Mouse (Mus musculus): Measurements from ENCODE around the gene Rbms3. TPM values are rescaled to one million over a fixed set of nuclear protein-coding genes. Genes with fewer than 3 reads are reported as not detected.

Gene Rbms3
- total RNA-seq, 2 experiments from 2014 or later, result not detected

DNA sequence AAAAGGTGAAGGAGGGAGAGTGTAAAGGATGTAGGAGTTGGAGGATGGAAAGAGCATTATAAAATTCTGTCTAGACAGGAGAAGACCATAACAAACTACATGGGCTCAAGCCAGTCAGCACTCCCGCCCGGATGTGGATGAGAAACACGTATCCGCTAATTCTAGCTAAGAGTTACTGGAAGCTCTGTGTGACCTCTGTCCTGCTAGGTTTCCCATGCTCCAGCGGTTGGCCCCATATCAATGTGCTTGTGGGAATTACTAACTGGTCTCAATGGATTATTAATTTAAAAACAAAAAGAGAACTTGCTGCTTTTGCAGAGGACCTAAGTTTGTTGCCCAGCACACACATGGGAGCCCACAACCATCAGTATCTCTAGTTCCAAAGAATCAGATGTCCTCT, 1071.9 kb downstream of the Rbms3 start:
- ATAC-seq (replicated peaks; ENCODE audit: poor library complexity), result no peak

DNA sequence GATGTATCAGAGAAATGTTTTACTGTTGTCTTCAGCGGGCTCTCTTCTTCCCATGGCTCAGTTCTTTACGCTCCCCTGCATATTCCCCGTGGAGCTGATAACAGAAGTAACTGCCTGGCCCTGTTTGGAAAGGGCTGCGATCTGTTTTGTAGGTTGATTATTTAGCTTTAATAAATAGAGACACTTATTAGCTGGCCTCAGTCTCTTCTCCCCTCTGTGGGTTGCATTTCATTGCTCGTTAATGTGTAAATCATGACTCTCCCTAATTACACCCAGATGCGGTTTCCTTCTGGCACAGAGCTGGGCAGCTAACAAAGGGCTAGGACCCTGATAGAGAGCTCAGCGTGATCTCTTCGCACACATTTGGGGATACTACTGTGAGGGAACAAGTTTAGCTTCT, 1073.1 kb downstream of the Rbms3 start:
- no peak for ATAC-seq (replicated peaks; ENCODE audit: poor library complexity)

DNA sequence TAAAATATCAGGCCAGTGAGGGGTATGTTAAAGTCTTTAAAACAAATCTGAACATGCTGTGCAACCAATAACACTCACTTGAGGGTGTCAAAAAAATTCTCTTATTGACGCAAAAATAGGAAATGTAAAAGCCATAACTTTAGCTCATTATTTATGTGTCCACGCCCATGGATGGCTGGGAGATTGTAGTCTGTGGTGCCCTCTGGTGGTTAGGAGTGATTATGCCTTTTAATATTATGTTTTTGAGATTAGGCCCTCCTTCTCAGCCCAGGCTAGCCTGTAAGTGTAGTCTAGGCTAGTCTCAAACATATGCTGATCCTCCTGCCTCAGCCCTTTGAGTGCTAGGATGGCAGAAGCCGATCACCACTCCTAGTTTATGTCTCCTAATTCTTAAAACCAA, 1076.5 kb downstream of the Rbms3 start:
- peak; percentile 96 for ATAC-seq (replicated peaks; ENCODE audit: poor library complexity)

DNA sequence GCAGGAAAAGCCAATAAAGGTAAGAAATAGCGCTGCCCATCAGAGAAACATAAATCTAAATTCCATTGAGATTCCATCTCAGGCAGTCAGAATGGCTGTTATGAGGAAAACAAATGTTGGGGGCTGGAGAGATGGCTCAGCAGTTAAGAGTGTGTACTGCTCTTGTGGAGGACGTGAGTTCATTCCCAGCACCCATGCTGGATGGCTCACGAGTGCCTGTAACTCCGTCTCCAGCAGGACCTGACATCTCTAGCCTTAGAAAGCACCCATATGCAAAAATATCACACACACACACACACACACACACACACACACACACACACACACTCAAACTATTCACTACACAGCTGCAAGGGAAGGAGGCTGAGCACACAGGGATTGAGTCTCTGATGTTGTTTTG, 1083.6 kb downstream of the Rbms3 start:
- no peak for ATAC-seq (replicated peaks; ENCODE audit: poor library complexity)

DNA sequence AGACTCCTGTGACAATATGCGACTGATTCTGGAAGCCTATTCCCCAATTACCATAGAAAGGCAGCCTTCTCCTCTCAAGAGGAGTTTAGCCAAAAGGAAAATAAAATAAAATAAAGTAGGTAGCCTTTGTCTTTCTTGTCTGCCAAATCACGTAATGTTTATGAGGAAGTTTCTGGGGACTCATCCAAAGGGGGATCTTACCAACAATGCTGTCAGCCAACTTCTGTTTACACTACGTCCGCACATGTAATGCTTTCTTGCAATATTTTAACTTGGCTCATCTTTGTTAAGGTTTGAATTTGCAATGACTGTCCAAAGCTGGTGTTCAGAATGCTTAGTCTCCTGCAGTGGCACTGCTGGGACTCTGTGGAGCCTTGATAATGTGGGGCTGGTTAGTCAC, 1086.9 kb downstream of the Rbms3 start:
- no peak for ATAC-seq (replicated peaks; ENCODE audit: poor library complexity)

DNA sequence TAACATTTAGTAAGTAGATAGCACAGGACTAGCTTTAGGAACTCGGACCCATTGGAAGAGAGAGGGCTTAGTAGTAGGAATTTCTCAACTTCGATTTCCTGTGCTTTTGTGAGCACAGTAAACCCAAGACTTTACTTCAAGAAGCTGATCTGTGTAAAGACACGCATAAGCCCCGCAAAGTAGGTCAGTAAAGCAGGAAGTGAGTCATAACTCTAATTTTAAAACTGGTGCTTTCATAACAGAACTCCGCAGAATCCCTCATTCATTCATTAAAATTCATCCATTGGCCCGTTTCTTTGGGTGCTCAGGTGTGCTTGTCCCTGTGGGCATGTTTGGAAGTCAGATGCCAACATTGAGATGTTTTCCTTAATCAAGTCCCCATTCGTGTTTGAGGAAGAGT, 1087.7 kb downstream of the Rbms3 start:
- ATAC-seq (replicated peaks; ENCODE audit: poor library complexity), result no peak

DNA sequence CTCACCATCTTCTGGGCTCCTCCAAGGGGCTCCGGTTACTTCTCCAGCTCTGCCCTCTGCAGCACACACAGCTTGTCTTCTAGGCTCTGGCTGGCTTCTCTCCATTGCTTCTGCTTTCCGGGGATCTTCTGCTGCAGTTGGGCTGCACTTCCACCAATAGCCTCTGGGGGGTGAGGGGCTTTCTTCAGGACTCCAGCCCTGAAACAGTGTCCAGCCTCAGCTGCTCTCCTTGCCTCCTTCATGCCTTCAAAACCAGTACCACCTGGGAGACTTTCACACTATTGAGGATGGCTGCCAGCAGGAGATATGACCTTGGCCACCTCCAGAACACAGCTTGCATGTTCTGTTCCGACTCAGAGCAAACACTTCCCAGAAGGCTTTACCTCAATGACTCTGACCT, 1094.0 kb downstream of the Rbms3 start:
- ATAC-seq (replicated peaks; ENCODE audit: poor library complexity), result peak; percentile 90

DNA sequence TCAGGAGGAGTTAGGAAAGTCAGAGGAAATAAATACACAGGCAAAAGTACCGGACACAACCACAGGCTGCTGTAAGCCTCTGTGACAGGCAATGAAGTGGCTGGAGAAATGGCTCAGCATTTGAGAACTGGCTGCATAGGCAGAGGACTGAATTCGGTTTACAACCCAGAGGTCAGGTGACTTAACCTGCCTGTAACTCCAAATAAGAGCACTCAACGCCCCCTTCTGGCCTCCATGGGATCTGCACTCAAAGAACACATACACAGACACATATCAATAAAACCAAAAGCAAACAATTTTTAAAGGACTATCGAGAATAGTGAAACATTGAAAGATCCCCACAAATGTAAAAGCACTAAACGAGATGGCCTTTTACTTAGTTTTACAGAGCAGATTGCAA, 1096.3 kb downstream of the Rbms3 start:
- no peak for ATAC-seq (replicated peaks; ENCODE audit: poor library complexity)

DNA sequence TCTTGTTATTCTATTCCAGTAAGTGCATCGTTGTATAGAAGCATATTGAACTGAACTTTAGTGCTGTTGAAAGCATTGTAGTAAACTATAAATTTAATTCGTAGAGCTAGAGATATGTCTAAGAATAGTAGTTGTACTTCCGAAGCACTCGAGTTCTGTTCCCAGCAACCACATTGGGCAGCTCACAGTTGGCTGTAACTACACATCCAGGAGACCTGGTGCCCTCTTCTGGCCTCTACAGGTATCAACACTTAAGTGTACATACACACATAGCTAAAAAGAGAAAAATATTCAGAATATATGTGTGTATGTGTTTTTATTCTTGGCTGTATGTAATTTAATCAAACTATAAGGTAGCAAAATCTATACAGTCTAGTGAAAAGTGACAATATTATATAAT, 1098.6 kb downstream of the Rbms3 start:
- no peak for ATAC-seq (replicated peaks; ENCODE audit: poor library complexity)

DNA sequence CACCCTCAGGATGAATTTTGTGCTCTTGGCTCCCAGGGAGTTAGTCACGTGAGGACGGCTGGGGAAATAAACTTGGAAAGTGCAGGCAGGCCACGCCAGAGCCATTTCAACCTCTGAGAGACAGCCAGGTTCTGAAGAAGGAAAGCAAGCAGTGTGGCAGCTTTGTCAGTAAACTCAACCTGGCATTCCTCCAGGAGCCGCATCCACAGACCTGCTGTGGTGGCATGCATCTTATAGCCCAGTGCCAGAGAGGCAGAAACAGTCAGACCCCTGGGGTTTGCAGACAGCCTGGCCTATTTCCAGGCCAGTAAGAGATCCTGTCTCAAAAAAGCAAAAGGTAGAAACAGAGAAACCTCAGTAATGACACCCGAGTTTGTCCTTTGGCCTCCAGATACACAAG, 1105.3 kb downstream of the Rbms3 start:
- ATAC-seq (replicated peaks; ENCODE audit: poor library complexity), result no peak
